Mouse (Mus musculus): ENCODE measurements at regions not wholly inside any gene's neighbourhood (a gene's known extent, or its start where the extent isn't known, plus 50 kb on each side); places are given as distances from the start of the nearest gene placed in this dataset.

GRCm38 (mm10) chr3:29852465-29852864 is 695.3 kb downstream of the Mecom start:
- H3ac ChIP-seq (ENCODE audit: control insufficient read depth, insufficient read length, low read depth), result no peak overlapping the region
- H3K4me3 ChIP-seq (ENCODE audit: insufficient read depth, poor library complexity, severe bottlenecking), result no peak overlapping the region
- H3K27me3 ChIP-seq (ENCODE audit: control insufficient read depth, insufficient read depth, insufficient read length), result no peaks in the 10 kb centered on the region
- TF ChIP-seq CEBPB (IDR thresholded peaks at IDR 0.05; ENCODE audit: low read depth) (no peak), CTCF (IDR thresholded peaks at IDR 0.05; ENCODE audit: control insufficient read depth, insufficient read depth, insufficient read length) (no peak), MAX (IDR thresholded peaks at IDR 0.05) (no peak), FOSL1 (IDR thresholded peaks at IDR 0.05; ENCODE audit: insufficient read depth, low read length, poor library complexity, severe bottlenecking) (no peak), MYOD1 (IDR thresholded peaks at IDR 0.05; ENCODE audit: control insufficient read depth, insufficient read length, low read depth) (no peak), MYOG (IDR thresholded peaks at IDR 0.05; ENCODE audit: control insufficient read depth, extremely low read depth, insufficient read length) (no peak), USF1 (IDR thresholded peaks at IDR 0.05; ENCODE audit: low read depth) (no peak)
- no peaks in the 10 kb centered on the region for H3K79me3 ChIP-seq (ENCODE audit: low read depth)
- H3K79me2 ChIP-seq (ENCODE audit: control insufficient read depth, insufficient read depth), result no peaks in the 10 kb centered on the region
- H3K36me3 ChIP-seq (ENCODE audit: control insufficient read depth, insufficient read depth), result no peaks in the 10 kb centered on the region

GRCm38 (mm10) chr3:29835432-29835831 is 712.4 kb downstream of the Mecom start:
- TF ChIP-seq FOSL1 (IDR thresholded peaks at IDR 0.05; ENCODE audit: insufficient read depth, low read length, poor library complexity, severe bottlenecking), result no peak
- TF ChIP-seq USF1 (IDR thresholded peaks at IDR 0.05; ENCODE audit: low read depth), result no peak
- TF ChIP-seq CEBPB (IDR thresholded peaks at IDR 0.05; ENCODE audit: low read depth), result no peak
- TF ChIP-seq MYOD1 (IDR thresholded peaks at IDR 0.05; ENCODE audit: control insufficient read depth, insufficient read length, low read depth), result no peak
- no peak for TF ChIP-seq CTCF (IDR thresholded peaks at IDR 0.05; ENCODE audit: control insufficient read depth, insufficient read depth, insufficient read length)
- TF ChIP-seq MYOG (IDR thresholded peaks at IDR 0.05; ENCODE audit: control insufficient read depth, extremely low read depth, insufficient read length), result no peak
- TF ChIP-seq MAX (IDR thresholded peaks at IDR 0.05), result no peak
- Histone ChIP-seq H3K79me3 (ENCODE audit: low read depth) (no peaks in the 10 kb centered on the region), H3K4me3 (ENCODE audit: insufficient read depth, poor library complexity, severe bottlenecking) (no peak overlapping the region), H3ac (ENCODE audit: control insufficient read depth, insufficient read length, low read depth) (no peak overlapping the region), H3K79me2 (ENCODE audit: control insufficient read depth, insufficient read depth) (no peaks in the 10 kb centered on the region), H3K27me3 (ENCODE audit: control insufficient read depth, insufficient read depth, insufficient read length) (no peaks in the 10 kb centered on the region), H3K36me3 (ENCODE audit: control insufficient read depth, insufficient read depth) (no peaks in the 10 kb centered on the region)

- TF ChIP-seq USF1 (IDR thresholded peaks at IDR 0.05; ENCODE audit: low read depth) (no peak), MYOG (IDR thresholded peaks at IDR 0.05; ENCODE audit: control insufficient read depth, extremely low read depth, insufficient read length) (no peak), CTCF (IDR thresholded peaks at IDR 0.05; ENCODE audit: control insufficient read depth, insufficient read depth, insufficient read length) (no peak), MYOD1 (IDR thresholded peaks at IDR 0.05; ENCODE audit: control insufficient read depth, insufficient read length, low read depth) (no peak), CEBPB (IDR thresholded peaks at IDR 0.05; ENCODE audit: low read depth) (no peak), MAX (IDR thresholded peaks at IDR 0.05) (no peak), FOSL1 (IDR thresholded peaks at IDR 0.05; ENCODE audit: insufficient read depth, low read length, poor library complexity, severe bottlenecking) (no peak)
- H3K4me3 ChIP-seq (ENCODE audit: insufficient read depth, poor library complexity, severe bottlenecking), result no peak overlapping the region
- no peaks in the 10 kb centered on the region for H3K79me3 ChIP-seq (ENCODE audit: low read depth)
- H3K36me3 ChIP-seq (ENCODE audit: control insufficient read depth, insufficient read depth), result no peaks in the 10 kb centered on the region
- no peak overlapping the region for H3ac ChIP-seq (ENCODE audit: control insufficient read depth, insufficient read length, low read depth)
- no peaks in the 10 kb centered on the region for H3K27me3 ChIP-seq (ENCODE audit: control insufficient read depth, insufficient read depth, insufficient read length)
- no peaks in the 10 kb centered on the region for H3K79me2 ChIP-seq (ENCODE audit: control insufficient read depth, insufficient read depth)
Measured at GRCm38 (mm10) chr3:29834884-29835283, 712.9 kb downstream of the Mecom start.

GRCm38 (mm10) chr3:29831346-29831745 is 716.5 kb downstream of the Mecom start:
- Histone ChIP-seq H3K79me3 (ENCODE audit: low read depth) (no peaks in the 10 kb centered on the region), H3K27me3 (ENCODE audit: control insufficient read depth, insufficient read depth, insufficient read length) (no peaks in the 10 kb centered on the region), H3K79me2 (ENCODE audit: control insufficient read depth, insufficient read depth) (no peaks in the 10 kb centered on the region), H3K36me3 (ENCODE audit: control insufficient read depth, insufficient read depth) (no peaks in the 10 kb centered on the region), H3K4me3 (ENCODE audit: insufficient read depth, poor library complexity, severe bottlenecking) (no peak overlapping the region), H3ac (ENCODE audit: control insufficient read depth, insufficient read length, low read depth) (no peak overlapping the region)
- TF ChIP-seq MYOD1 (IDR thresholded peaks at IDR 0.05; ENCODE audit: control insufficient read depth, insufficient read length, low read depth) (no peak), MYOG (IDR thresholded peaks at IDR 0.05; ENCODE audit: control insufficient read depth, extremely low read depth, insufficient read length) (no peak), CEBPB (IDR thresholded peaks at IDR 0.05; ENCODE audit: low read depth) (no peak), MAX (IDR thresholded peaks at IDR 0.05) (no peak), USF1 (IDR thresholded peaks at IDR 0.05; ENCODE audit: low read depth) (no peak), CTCF (IDR thresholded peaks at IDR 0.05; ENCODE audit: control insufficient read depth, insufficient read depth, insufficient read length) (no peak), FOSL1 (IDR thresholded peaks at IDR 0.05; ENCODE audit: insufficient read depth, low read length, poor library complexity, severe bottlenecking) (no peak)

GRCm38 (mm10) chr3:29822622-29823370 is 725.0 kb downstream of the Mecom start:
- no peak overlapping the region for H3K4me3 ChIP-seq (ENCODE audit: insufficient read depth, poor library complexity, severe bottlenecking)
- TF ChIP-seq MYOG (IDR thresholded peaks at IDR 0.05; ENCODE audit: control insufficient read depth, extremely low read depth, insufficient read length), result no peak
- no peak for TF ChIP-seq CEBPB (IDR thresholded peaks at IDR 0.05; ENCODE audit: low read depth)
- no peak for TF ChIP-seq CTCF (IDR thresholded peaks at IDR 0.05; ENCODE audit: control insufficient read depth, insufficient read depth, insufficient read length)
- TF ChIP-seq USF1 (IDR thresholded peaks at IDR 0.05; ENCODE audit: low read depth), result no peak
- no peak for TF ChIP-seq MAX (IDR thresholded peaks at IDR 0.05)
- no peak for TF ChIP-seq FOSL1 (IDR thresholded peaks at IDR 0.05; ENCODE audit: insufficient read depth, low read length, poor library complexity, severe bottlenecking)
- no peak for TF ChIP-seq MYOD1 (IDR thresholded peaks at IDR 0.05; ENCODE audit: control insufficient read depth, insufficient read length, low read depth)
- no peaks in the 10 kb centered on the region for H3K27me3 ChIP-seq (ENCODE audit: control insufficient read depth, insufficient read depth, insufficient read length)
- H3K79me2 ChIP-seq (ENCODE audit: control insufficient read depth, insufficient read depth), result no peaks in the 10 kb centered on the region
- H3K36me3 ChIP-seq (ENCODE audit: control insufficient read depth, insufficient read depth), result no peaks in the 10 kb centered on the region
- H3ac ChIP-seq (ENCODE audit: control insufficient read depth, insufficient read length, low read depth), result no peak overlapping the region
- no peaks in the 10 kb centered on the region for H3K79me3 ChIP-seq (ENCODE audit: low read depth)
